Mouse (Mus musculus): ENCODE data around the gene Pigs. TPM values are rescaled to one million over a fixed set of nuclear protein-coding genes. Genes with fewer than 3 reads are reported as not detected.

Gene Pigs
- total and polyA plus RNA-seq, 2 experiments from 2014 or later: 31.2 to 39.7 TPM

GRCm38 (mm10) chr11:78360789-78361131 is 32.5 kb downstream of the Pigs start:
- H3K27me3 ChIP-seq (ENCODE audit: control insufficient read depth, insufficient read depth, low read length): 0 out of 2 replicates have a peak, but pooled peaks cover 4% of the 10 kb centered on the region
- no peak for DNase-seq (ENCODE audit: low spot score)
- 64% methylated on average over 2 of the region's 2 CpGs for WGBS
- TF ChIP-seq EP300 (IDR thresholded peaks at IDR 0.05; ENCODE audit: low read depth) (no peak), CTCF (IDR thresholded peaks at IDR 0.05; ENCODE audit: low read depth) (no peak)
- no peaks in the 10 kb centered on the region for H3K4me1 ChIP-seq (ENCODE audit: control insufficient read depth, insufficient read depth)
- H3K9me3 ChIP-seq (replicated peaks; ENCODE audit: control insufficient read depth, low read length): no peaks in the 10 kb centered on the region
- no peak overlapping the region for H3K4me3 ChIP-seq (ENCODE audit: low read depth, low read length)
- no peak overlapping the region for H3K27ac ChIP-seq (ENCODE audit: low read depth)
- no peak for ATAC-seq (ENCODE audit: insufficient read depth, low read depth)
- no peak overlapping the region for H3K9ac ChIP-seq (replicated peaks; ENCODE audit: low read depth, low read length)
- H3K36me3 ChIP-seq (replicated peaks; ENCODE audit: control insufficient read depth, insufficient read depth, low read length): no peaks in the 10 kb centered on the region
- no peak overlapping the region for H3K4me2 ChIP-seq (ENCODE audit: low read depth, low read length)

GRCm38 (mm10) chr11:78363309-78364007 is 35.2 kb downstream of the Pigs start:
- H3K4me2 ChIP-seq (ENCODE audit: low read depth, low read length): no peak overlapping the region
- no peaks in the 10 kb centered on the region for H3K36me3 ChIP-seq (replicated peaks; ENCODE audit: control insufficient read depth, insufficient read depth, low read length)
- TF ChIP-seq CTCF (IDR thresholded peaks at IDR 0.05; ENCODE audit: low read depth) (no peak), EP300 (IDR thresholded peaks at IDR 0.05; ENCODE audit: low read depth) (no peak)
- DNase-seq (ENCODE audit: low spot score): no peak
- no peaks in the 10 kb centered on the region for H3K4me1 ChIP-seq (ENCODE audit: control insufficient read depth, insufficient read depth)
- WGBS: 71% methylated on average over 13 of the region's 13 CpGs
- H3K27me3 ChIP-seq (ENCODE audit: control insufficient read depth, insufficient read depth, low read length): 0 out of 2 replicates have a peak, but pooled peaks cover 10% of the 10 kb centered on the region
- ATAC-seq (ENCODE audit: insufficient read depth, low read depth): no peak
- H3K9me3 ChIP-seq (replicated peaks; ENCODE audit: control insufficient read depth, low read length): no peaks in the 10 kb centered on the region
- no peak overlapping the region for H3K4me3 ChIP-seq (ENCODE audit: low read depth, low read length)
- H3K27ac ChIP-seq (ENCODE audit: low read depth): no peak overlapping the region
- no peak overlapping the region for H3K9ac ChIP-seq (replicated peaks; ENCODE audit: low read depth, low read length)

- no peak for TF ChIP-seq CTCF (IDR thresholded peaks at IDR 0.05; ENCODE audit: low read depth)
- TF ChIP-seq EP300 (IDR thresholded peaks at IDR 0.05; ENCODE audit: low read depth): no peak
- no peak overlapping the region for H3K9ac ChIP-seq (replicated peaks; ENCODE audit: low read depth, low read length)
These were observed 35.9 kb downstream of the Pigs start for GRCm38 (mm10) chr11:78364103-78364502.

GRCm38 (mm10) chr11:78367456-78368225 is 39.4 kb downstream of the Pigs start:
- Histone ChIP-seq H3K27ac (ENCODE audit: low read depth) (no peak overlapping the region), H3K4me2 (ENCODE audit: low read depth, low read length) (no peak overlapping the region)
- WGBS: 86% methylated on average over 15 of the region's 15 CpGs

More at GRCm38 (mm10) chr11:78364103-78364502, 35.9 kb downstream of the Pigs start:
- Histone ChIP-seq H3K9me3 (replicated peaks; ENCODE audit: control insufficient read depth, low read length) (no peaks in the 10 kb centered on the region), H3K27ac (ENCODE audit: low read depth) (no peak overlapping the region), H3K4me2 (ENCODE audit: low read depth, low read length) (no peak overlapping the region), H3K36me3 (replicated peaks; ENCODE audit: control insufficient read depth, insufficient read depth, low read length) (no peaks in the 10 kb centered on the region), H3K27me3 (ENCODE audit: control insufficient read depth, insufficient read depth, low read length) (0 out of 2 replicates have a peak, but pooled peaks cover 10% of the 10 kb centered on the region), H3K4me1 (ENCODE audit: control insufficient read depth, insufficient read depth) (no peaks in the 10 kb centered on the region), H3K4me3 (ENCODE audit: low read depth, low read length) (no peak overlapping the region)
- no peak for ATAC-seq (ENCODE audit: insufficient read depth, low read depth)
- DNase-seq (ENCODE audit: low spot score): no peak
- WGBS: 46% methylated on average over 7 of the region's 8 CpGs

GRCm38 (mm10) chr11:78370389-78370788 is 42.2 kb downstream of the Pigs start:
- H3K9me3 ChIP-seq (replicated peaks; ENCODE audit: control insufficient read depth, low read length): no peaks in the 10 kb centered on the region
- H3K27me3 ChIP-seq (ENCODE audit: control insufficient read depth, insufficient read depth, low read length): 0 out of 2 replicates have a peak, but pooled peaks cover 6% of the 10 kb centered on the region
- no peak for DNase-seq (ENCODE audit: low spot score)
- ATAC-seq (ENCODE audit: insufficient read depth, low read depth): no peak
- no peaks in the 10 kb centered on the region for H3K36me3 ChIP-seq (replicated peaks; ENCODE audit: control insufficient read depth, insufficient read depth, low read length)
- H3K4me3 ChIP-seq (ENCODE audit: low read depth, low read length): no peak overlapping the region
- no peak overlapping the region for H3K4me2 ChIP-seq (ENCODE audit: low read depth, low read length)
- TF ChIP-seq CTCF (IDR thresholded peaks at IDR 0.05; ENCODE audit: low read depth) (no peak), EP300 (IDR thresholded peaks at IDR 0.05; ENCODE audit: low read depth) (no peak)
- 40% methylated on average over 1 of the region's 1 CpGs for WGBS
- no peak overlapping the region for H3K27ac ChIP-seq (ENCODE audit: low read depth)
- no peak overlapping the region for H3K9ac ChIP-seq (replicated peaks; ENCODE audit: low read depth, low read length)
- no peaks in the 10 kb centered on the region for H3K4me1 ChIP-seq (ENCODE audit: control insufficient read depth, insufficient read depth)

More at GRCm38 (mm10) chr11:78367456-78368225, 39.4 kb downstream of the Pigs start:
- no peaks in the 10 kb centered on the region for H3K4me1 ChIP-seq (ENCODE audit: control insufficient read depth, insufficient read depth)
- 0 out of 2 replicates have a peak, but pooled peaks cover 10% of the 10 kb centered on the region for H3K27me3 ChIP-seq (ENCODE audit: control insufficient read depth, insufficient read depth, low read length)
- H3K9me3 ChIP-seq (replicated peaks; ENCODE audit: control insufficient read depth, low read length): no peaks in the 10 kb centered on the region
- no peak for TF ChIP-seq EP300 (IDR thresholded peaks at IDR 0.05; ENCODE audit: low read depth)
- TF ChIP-seq CTCF (IDR thresholded peaks at IDR 0.05; ENCODE audit: low read depth): no peak
- no peak overlapping the region for H3K4me3 ChIP-seq (ENCODE audit: low read depth, low read length)
- no peak for DNase-seq (ENCODE audit: low spot score)
- H3K36me3 ChIP-seq (replicated peaks; ENCODE audit: control insufficient read depth, insufficient read depth, low read length): no peaks in the 10 kb centered on the region
- no peak for ATAC-seq (ENCODE audit: insufficient read depth, low read depth)
- no peak overlapping the region for H3K9ac ChIP-seq (replicated peaks; ENCODE audit: low read depth, low read length)

All from heart, postnatal 0 days (tissue).